Mouse (Mus musculus) heart, adult 2 months (tissue): ENCODE measurements around the gene Ttpal.

ENCODE experiments used
- CTCF ChIP-seq: fragments of 200-600 bp; IDR thresholded peaks from 2 replicates; pipeline ENCODE4 v1.8.1; 2022; ENCODE audit warnings: antibody characterized with exemption, mild to moderate bottlenecking, moderate library complexity
- POLR2A ChIP-seq: fragments of 200-500 bp; IDR thresholded peaks from 2 replicates; pipeline ENCODE4 v1.6.1; 2011; ENCODE audit warnings: mild to moderate bottlenecking, low read depth, low read length, control low read depth; ENCODE audit not compliant: insufficient read depth

DNA sequence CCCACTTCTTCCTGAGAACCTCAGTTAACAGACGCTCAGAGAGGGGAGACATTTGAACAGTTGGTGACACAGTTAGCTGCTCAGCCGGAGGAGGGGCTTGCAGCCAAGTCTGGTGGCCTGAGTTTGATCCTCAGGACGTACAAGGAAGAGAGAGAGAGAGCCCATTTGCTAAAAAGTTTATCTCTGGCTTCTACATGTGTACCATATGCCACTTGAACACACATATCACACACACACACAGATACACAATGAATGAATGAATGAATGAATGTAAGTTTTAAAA is 5.3 kb upstream of the Ttpal start:
- TF ChIP-seq CTCF (no peak), POLR2A (no peak)
